Mouse (Mus musculus) 3134 (cell line): Measurements from ENCODE around the gene Mff.

ENCODE experiments used
- DNase-seq: peaks from one replicate; pipeline ENCODE4 v3.0.0-alpha.2; 2011; ENCODE audit warnings: low spot score; ENCODE audit not compliant: insufficient read length; ENCODE audit errors: extremely low read depth

Mff gene

GRCm38 (mm10) chr1:82768269-82768668 is 43.6 kb downstream of the Mff start, which contains the start of gene Tm4sf20:
Gene Tm4sf20 (minus strand): TSS chr1:82768461.
- no peak for DNase-seq

GRCm38 (mm10) chr1:82771022-82771586 is 46.4 kb downstream of the Mff start, which contains the start of gene Gm47791:
Gene Gm47791 (minus strand): TSS chr1:82771243.
- no peak for DNase-seq

- no peak for DNase-seq
Measured at GRCm38 (mm10) chr1:82772428-82772827, 47.7 kb downstream of the Mff start.

- DNase-seq, result no peak
Measured at GRCm38 (mm10) chr1:82773208-82773607, 48.5 kb downstream of the Mff start.

GRCm38 (mm10) chr1:82775293-82775692 is 50.6 kb downstream of the Mff start:
- no peak for DNase-seq

GRCm38 (mm10) chr1:82779388-82779966 is 54.8 kb downstream of the Mff start:
- no peak for DNase-seq

GRCm38 (mm10) chr1:82783559-82783958 is 58.9 kb downstream of the Mff start:
- no peak for DNase-seq

- peak; percentile 40 for DNase-seq
Measured at GRCm38 (mm10) chr1:82785546-82785945, 60.9 kb downstream of the Mff start.

GRCm38 (mm10) chr1:82787414-82787813 is 62.7 kb downstream of the Mff start:
- peak; percentile 61 for DNase-seq

GRCm38 (mm10) chr1:82788070-82788469 is 63.4 kb downstream of the Mff start:
- DNase-seq, result no peak

- no peak for DNase-seq
Measured at GRCm38 (mm10) chr1:82791105-82791504, 66.4 kb downstream of the Mff start.

- no peak for DNase-seq
Measured at GRCm38 (mm10) chr1:82792238-82792637, 67.5 kb downstream of the Mff start.

- DNase-seq, result peak; percentile 51
Measured at GRCm38 (mm10) chr1:82793110-82793509, 68.4 kb downstream of the Mff start.

GRCm38 (mm10) chr1:82793986-82794385 is 69.3 kb downstream of the Mff start:
- DNase-seq, result no peak

- DNase-seq, result peak; percentile 55
Measured at GRCm38 (mm10) chr1:82795211-82795610, 70.5 kb downstream of the Mff start.

GRCm38 (mm10) chr1:82795702-82796443 is 71.2 kb downstream of the Mff start:
- DNase-seq, result peak; percentile 64

- no peak for DNase-seq
Measured at GRCm38 (mm10) chr1:82797088-82797487, 72.4 kb downstream of the Mff start.

- no peak for DNase-seq
Measured at GRCm38 (mm10) chr1:82798304-82798703, 73.6 kb downstream of the Mff start.

- no peak for DNase-seq
Measured at GRCm38 (mm10) chr1:82798922-82799321, 74.2 kb downstream of the Mff start.

- peak; percentile 39 for DNase-seq
Measured at GRCm38 (mm10) chr1:82801105-82801783, 76.6 kb downstream of the Mff start.
